Mouse (Mus musculus) lung, postnatal 14 days (tissue): ENCODE data around the gene Fam222b.
A peak's percentile ranks its signal among the peaks of the same experiment; 100 is the strongest.

Source experiments
- DNase-seq: peaks from one replicate; pipeline ENCODE4 v3.0.0; 2021

The Fam222b gene

DNA sequence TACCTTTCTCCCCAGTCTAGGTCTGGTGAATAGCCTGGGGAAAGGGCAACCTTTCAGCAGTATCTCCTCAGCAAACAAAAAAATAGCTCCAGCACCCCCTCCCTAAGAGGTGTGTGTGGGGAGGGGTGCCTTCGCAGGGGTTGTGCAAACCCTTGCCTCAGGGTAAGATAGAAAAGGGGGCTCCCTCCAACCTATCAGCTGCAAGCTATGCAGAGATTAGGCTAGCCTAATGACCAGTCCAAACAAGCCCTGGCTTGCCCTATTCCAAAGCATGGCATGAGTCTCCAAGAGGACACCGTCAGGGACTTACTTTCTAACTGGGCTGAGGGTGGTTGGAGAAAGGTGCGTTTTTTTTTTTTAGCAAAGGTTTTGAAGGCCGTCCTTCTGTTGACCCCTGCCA lies 71.7 kb downstream of the Fam222b start:
- no peak for DNase-seq

DNA sequence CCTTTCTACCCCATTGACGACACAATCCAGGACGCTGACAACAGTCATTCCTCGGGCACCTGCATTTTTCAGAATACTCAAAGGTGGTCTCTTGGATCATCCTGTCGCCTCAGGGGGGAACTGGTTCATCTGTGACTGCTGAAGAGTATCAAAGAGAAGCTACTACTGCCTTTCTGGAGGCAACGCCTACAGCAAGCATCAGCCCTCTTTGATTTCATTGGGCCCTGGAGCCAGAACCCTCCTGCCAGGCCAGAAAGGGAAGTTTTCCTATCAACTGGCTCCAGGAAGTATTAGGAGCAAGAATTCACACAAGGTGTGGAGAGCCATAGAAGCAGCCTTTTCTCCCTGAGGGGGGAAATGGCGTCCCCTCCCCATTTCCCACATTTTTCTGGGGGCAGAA lies 72.2 kb downstream of the Fam222b start:
- no peak for DNase-seq

DNA sequence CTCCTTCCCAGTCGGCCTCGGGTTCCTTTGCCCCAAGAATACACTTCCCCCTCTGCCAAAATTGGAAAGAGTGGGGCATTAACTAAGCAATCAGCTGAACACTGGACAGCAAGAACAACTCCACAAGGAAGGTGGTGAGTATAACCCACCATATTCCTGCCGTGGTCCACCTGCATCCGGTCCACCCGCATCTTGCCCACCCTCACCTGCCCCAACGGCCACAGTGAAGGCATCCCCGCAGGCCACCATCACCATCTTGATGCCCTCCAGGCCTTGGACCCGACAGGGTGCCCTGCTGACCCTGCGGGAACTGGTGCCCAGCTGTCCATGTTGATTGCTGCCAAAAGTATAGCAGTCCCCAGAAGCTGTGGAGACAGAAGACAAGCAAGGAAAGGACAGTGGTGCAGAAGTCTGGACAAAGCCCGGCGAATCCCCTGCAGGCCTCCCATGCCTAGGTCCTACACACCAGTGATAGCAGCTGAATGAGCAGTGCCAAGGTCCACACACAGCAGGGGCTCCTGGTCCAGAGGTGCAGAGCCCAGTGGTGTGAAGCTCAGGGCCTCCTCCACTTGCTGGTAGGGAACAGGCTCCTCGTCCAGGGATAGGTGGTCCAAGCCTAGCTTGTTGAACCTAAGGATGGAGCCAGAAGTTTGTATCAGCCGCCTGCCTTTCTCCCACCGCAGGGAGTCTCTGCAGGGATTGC lies 72.9 kb downstream of the Fam222b start:
- DNase-seq, result no peak

DNA sequence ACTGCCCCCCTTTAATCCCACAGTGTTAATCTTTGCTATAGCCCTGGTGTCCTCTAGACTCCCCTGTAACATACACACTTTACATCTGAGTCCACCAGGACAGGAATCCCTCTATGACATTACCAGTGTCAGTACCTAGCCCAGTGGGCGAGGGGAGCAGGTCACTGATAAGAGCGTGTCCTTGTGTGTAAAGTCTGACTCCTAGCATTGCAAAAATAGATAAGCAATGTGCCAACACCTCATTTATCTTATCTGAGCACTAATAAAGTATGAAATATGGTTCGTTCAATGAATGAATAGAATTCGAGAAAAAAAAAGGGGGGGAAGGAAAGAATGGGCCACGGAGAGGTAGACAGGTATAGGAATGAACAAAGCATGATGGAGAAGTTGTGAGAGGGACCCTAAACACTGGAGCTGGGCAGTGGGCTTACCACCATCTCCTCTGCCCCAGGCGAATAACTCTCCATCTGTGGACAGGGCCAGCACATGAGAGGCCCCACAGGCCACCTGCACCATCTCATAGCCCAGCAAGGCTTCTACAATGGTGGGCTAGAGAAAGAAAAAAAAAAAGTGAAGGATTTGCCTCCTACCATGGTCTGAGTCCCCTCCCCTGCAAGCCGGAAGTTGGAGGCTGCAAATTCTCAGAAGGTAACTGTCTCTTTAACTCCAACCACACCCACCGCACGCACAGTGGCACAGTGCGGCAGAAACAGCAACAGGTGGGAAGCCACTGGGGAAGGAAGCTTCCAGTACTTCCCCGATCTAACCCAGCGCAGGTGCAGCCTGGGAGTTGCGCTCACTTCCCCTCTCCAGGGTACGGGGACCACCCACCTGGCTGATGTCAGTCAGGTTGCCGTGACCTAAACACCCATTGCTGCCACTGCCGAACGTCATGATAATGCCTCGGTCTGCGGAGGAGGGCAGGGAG lies 74.3 kb downstream of the Fam222b start:
- DNase-seq, result no peak

DNA sequence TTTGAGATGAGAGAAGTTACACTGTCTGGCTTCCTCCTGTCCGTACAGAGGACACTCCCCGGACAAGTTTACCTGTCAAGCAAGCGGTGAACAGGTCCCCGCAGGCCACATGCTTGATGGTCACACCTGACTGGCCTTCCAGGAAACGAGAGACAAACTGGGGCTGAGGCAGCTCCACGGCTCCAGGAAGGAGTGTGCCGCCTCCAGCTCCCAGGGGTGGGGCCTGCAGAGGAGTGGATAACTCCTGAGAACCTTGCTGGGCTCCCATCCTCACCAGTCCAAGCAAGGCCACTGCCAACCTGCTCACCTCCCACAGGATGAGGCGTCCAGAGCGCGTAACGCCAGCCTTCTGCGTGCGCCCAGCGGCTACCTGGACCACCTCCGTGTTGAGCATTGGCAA lies 75.8 kb downstream of the Fam222b start:
- no peak for DNase-seq

DNA sequence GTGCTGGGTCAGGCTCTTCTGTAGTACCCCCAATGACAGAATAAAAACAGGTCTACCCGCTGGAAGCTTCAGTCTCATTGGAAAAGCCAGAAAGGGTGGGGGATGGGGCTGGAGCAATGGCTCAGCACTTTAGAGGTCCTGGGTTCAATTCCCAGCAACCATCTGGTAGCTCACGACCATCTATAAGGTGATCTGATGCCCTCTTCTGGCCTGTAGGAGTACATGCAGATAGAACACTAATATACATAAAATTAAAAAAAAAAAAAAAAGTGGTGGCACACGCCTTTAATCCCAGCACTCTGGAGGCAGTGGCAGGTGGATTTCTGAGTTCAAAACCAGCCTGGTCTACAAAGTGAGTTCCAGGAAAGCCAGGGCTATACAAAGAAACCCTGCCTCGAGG lies 76.9 kb downstream of the Fam222b start:
- no peak for DNase-seq

DNA sequence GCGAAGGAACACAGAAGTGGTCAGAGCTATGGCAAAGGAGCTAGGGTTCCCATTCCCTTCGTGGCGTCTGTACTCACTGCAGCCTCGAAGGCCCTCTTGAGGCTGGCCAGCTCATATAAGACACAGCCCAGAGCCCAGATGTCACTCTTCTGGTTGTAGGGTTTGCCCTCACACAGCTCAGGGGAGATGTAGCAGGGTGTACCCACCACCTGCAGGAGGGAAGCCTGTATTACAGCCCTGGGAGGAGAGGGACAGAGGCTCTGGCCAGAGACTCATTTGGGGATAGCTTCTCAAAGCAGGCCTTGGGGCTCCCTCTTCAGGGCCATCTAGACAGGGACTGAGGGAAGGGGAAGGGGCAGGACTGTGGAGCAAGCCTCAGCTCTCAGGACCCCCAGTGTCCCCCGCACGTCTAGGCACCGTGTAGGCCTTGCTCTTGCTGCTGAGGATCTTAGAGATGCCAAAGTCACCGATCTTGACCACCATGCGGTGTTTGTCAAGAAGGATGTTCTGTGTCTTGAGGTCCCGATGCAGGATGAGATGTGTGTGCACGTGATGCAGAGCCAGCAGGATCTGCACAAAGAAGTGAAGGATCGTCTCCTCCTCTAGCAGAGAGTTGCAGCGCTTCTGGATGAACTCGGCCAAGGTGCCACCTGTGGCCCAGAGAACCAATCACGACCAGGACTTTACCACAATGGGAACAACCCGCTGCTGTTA lies 77.7 kb downstream of the Fam222b start:
- no peak for DNase-seq

DNA sequence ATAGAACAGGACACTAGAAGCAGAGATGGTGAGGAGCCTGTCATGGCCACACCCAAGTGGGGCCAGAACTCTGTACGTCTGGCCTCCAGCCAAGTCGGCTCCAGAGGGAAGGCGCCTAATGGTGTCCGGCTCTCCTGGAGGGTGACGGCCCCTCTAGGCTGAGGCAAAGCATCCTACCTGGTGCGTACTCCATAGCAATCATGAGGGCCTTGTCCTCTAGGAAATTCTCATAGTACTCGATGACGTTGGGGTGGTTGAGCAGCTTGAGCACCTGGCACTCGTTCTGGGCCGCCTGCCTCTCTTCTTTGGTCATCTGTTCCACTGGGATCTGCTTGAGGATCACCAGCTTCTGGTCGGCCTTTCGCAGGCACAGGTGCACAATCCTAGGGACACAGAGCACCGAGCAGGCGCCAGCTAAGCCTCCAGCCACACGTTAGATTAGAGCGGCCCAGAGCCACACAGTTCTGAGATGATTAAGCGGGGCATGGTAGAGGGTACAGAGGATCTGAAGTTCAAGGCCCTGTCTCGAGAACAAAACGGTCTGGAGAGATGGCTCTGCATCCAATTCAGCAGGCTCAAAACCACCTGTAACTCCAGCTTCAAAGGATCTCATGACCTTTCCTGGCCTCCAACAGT lies 78.4 kb downstream of the Fam222b start:
- DNase-seq, result peak; percentile 49

DNA sequence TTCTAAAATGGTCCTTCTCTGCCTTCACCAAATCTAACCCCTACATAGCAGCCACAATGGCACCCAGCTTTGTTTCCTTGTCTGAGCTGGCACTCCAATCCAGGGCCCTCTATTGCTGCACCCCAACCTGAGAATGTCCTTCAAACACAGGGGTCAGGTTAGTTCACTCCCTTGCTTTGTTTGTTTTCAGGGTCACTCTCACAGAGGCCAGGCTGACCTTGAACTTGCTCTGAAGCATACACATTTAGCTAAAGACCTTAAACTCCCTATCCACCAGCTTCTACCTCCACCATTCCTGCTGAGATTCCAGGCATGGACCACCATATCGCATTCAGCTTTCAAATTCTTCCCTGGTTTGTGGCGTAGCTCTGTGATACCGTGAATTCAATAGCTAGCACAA lies 80.0 kb downstream of the Fam222b start:
- no peak for DNase-seq

DNA sequence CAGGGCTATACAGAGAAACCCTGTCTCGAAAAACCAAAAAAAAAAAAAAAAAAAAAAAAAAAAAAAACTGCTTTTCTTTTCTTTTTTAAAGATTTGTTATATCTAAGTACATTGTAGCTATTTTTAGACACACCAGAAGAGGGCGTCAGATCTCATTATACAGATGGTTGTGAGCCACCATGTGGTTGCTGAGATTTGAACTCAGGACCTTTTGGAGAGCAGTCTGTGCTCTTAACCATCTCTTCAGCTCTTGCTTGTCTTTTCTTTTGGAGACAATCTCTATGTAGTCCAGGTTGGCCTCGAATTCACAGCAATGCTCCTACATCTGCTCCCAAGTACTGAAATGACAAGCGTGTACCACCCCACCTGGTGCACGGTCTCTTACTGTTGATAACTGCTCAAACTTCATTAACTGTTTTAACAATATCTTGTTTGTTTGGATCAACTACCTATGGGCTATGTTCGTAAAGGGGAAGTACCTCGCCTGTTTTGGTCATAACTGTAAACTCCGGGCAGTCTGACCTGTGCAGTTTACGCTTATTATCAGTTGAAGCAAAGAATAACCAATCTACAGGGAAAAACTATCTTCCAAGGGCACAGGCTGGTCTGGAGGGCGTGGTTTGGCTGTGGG lies 81.4 kb downstream of the Fam222b start:
- no peak for DNase-seq

DNA sequence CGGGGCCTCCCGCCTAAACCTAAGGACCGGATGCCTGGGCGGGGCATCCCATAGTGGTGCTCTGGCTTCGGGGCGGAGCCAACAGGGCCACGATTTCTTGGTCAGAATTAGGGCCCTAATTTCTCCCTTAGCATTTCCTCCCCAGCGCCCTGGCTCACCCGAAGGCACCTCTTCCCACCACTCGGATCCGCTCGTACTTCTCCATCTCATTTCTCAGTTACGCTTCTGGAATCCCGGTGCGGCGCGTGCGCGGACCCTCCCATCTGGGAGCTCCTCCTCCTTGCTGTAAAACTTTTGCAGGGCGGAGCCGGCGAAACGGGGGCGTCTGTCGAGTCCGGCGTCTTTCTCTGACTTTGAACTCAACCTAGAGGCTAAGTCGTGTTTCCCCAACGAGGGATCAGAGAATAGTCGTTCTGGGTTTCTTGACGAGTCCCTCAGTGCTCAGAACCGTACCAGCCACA lies 82.0 kb downstream of the Fam222b start, which contains the start of the genes Nek8 and Tlcd1:
Gene Nek8 (minus strand): TSS at position 274 of the 461 bp plus-strand sequence.
Gene Tlcd1 (plus strand): TSS at position 310 of the 461 bp plus-strand sequence.
- DNase-seq, result peak; percentile 93

DNA sequence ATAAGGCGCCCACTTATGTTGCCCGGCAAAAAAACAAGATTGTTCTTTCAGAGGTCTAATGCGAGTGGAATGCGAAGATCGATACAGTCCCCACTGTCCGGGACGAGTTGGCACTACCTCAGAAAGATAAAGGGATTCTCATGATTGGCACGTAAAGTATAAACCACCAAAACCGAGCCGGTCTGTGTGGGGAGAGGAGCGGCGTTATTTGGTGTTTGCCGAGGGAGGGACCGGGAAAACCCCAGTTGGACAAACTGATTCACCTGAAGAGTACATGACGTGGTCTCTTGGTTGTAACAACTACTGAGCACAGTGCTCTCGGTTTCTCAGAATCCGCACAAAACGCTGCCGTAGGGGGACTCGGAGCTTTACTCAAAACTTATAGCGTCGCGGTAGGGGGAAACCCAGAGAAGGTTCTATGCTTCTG lies 82.5 kb downstream of the Fam222b start:
- no peak for DNase-seq

DNA sequence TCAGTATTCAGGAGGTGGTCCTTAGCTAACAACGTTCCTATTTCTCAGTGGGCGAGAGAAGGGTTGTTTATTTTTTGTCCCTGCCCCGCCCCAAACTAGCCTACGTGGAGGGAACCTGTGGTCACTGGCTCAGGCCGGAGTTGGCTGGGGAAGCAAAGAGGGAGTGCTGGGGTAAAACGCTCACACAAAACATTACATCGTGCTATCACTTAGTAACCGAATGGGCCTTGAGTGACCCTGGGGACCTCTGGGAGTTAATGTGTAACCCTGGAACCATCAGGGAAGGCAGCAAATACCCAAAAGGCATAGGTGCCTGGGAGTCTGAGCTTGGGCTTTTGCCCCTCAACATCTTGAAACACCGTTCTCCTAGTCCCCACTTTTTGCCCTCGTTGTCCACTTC lies 83.0 kb downstream of the Fam222b start:
- peak; percentile 56 for DNase-seq

DNA sequence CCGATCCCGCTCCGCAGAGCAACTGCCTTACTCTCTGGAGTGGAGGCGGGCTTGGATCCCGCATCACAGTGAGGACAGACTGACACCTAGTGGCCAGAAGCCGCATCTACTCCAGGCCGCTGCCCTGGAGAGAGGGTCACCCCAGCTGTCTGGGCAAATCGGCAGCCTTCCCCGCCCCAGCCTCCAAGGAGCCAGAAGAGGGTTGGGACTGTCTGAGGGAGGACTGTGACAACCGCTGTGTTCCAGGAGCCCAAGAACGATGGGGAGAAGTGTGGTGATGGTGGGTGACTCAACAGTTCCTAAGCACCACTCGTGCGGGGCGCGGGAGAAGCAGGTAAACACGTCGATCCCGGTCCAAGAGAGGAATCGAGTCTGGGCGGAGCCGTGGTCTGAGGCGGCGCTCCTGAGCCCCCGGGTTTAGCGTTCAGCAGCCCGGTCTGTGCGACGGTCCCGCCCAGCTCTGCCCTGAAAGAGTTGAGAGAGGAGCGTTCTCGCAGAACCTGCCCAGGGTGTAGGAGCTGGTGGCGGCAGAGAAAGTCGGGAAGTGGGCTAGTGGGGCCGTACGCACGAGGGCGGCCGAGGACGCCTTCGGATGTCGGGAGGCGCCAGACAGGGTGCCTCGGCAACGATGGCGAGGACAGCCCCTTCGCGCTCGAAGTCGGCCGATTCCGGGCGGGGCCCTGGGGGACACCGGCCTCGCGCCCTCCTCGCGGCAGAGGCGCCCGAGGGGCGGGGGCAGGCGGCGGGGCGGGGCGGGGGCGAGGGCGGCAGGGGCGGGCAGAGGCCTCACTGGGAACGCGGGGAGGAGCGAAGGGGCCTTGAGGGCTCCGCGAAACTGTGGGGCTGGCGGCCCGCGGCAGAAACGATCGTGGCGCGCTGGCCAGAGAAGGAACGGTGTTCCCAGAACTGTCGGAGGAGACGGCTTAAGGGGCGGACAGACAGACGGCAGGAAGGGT lies 83.7 kb downstream of the Fam222b start:
- DNase-seq, result peak; percentile 98

DNA sequence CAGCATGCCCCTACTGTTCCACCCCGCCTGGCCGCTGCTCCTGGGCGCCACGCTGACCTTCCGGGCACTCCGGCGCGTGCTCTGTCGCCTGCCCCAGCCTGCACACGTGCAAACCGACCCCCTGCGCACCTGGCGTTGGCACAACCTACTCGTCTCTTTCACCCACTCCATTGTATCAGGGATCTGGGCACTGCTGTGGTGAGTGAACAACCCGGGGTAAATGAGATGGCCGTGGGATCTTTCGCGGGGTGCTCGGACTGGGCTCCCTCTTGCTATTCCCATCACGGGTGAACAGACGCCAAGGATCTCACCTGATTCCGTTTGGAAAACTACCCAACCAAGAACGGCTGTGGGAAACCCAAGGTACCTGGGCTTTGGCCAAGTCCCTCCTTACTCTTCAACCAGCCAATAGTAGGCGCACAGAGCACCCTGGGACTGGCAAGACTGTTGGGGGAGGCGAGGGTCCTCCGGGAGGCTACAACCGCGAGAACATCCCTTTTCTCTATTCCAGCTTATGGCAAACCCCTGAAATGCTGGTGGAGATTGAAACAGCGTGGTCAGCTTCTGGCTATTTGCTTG lies 84.5 kb downstream of the Fam222b start:
- peak; percentile 71 for DNase-seq

DNA sequence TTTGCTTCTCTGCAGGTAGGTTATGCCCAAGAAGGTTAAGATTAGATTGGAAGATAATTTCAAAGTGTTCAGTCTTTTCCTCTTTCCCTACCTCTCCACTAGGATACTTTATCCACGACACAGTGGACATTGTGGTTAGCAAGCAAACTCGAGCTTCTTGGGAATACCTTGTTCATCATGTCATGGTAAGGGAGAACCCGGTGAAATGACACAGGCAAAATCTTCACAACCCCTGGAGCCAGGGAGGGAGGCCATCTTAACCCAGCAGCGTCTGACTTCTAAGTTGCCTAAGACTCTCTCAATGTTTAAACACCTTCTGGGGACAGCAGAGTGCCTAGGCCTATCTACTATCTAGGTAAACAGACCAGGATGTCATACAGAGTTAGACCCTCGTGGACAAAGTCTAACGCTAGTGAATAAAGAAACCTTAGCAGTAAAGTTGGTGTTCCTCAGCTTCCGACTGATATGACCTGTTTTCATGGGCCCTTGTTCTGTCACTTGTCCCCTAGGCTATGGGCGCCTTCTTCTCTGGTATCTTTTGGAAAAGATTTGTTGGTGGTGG lies 85.1 kb downstream of the Fam222b start:
- no peak for DNase-seq

DNA sequence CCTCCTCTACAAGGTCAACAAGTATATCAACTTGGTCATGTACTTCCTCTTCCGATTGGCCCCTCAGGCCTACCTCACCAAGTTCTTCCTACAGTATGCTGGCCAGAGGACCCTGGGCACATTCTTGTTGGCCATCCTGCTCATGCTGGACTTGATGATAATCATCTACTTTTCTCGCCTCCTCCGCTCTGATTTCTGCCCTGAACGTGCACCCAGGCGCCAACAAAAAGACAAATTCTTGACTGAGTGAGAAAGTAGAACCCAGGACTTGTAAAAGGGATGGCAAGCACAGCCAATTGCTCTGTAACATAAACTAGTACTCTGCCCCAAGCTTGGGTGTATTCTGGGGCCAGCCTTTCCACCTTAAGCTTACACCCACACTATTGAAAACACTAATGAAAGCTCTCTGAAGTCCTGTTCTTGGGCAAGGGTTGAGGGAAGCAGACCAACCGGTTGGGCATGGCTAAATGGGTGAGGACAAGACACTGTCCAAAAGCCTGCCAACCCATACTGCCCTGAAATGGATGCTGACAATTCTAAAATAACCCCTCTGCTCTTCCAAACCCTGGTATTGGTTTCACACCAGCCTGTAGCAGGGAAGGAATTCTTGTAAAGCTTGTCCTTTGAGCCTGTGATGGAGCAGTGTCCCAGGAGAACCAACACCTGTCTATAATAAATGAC lies 85.8 kb downstream of the Fam222b start:
- DNase-seq, result no peak

DNA sequence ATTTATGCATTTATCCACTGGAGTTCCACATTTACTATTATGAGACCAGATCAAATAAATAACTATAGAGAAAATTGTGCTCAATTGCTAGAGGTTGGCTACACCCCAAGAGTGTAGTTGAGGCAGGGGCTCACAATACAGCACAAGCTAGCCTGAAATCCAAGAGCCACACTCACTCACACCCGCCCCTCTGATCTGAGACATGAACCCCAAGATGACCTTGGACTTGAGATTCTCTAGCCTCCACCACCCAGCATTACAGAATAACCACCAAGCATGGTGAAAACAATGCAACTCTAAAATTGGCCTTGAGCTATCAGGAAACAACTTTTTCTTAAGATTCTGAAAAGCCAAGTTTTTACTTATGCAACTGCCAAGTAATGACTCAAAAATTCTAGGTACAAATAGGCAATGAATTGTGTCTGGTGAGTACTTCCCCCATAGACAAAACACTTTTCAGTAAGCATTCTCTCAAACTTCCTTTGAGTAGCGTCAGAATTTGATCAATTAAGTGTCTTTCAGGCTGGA lies 87.4 kb downstream of the Fam222b start:
- DNase-seq, result no peak

DNA sequence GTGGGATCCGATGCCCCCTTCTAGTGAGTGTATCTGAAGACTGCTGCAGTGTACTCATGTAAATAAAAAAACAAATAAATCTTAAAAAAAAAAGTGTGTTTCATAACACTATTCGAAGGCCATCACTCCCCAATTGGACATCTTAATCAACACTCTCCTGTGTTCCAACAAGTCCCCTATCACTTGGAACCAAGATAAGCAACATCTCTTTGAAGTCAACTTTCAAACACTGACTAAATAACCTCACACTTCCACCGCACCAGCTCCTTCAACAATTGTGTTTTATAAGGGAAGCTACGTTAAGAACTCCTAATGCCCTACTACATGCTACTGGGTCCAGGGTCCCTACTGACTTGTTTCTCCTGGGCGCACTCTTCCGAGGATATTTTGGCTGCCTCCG lies 88.0 kb downstream of the Fam222b start:
- no peak for DNase-seq
